Mouse (Mus musculus) heart, postnatal 0 days (tissue): Measurements from ENCODE around the gene Neb. TPM values are rescaled to one million over a fixed set of nuclear protein-coding genes. Genes with fewer than 3 reads are reported as not detected.

Experiments
- ATAC-seq: fragments of 200-750 bp; cut with Nextera tagmentation; 2 replicates; pipeline ENCODE4 v1.8.0; 2017; ENCODE audit warnings: low read depth, moderate number of reproducible peaks, moderate library complexity; ENCODE audit not compliant: insufficient read depth
- DNase-seq: peaks from one replicate; pipeline ENCODE4 v3.0.0-alpha.2; 2016; ENCODE audit warnings: low spot score
- H3K27ac ChIP-seq: fragments of 300-500 bp; sonication (generic); 2 replicates; pipeline ENCODE4 v1.5.1; 2014; ENCODE audit warnings: low read depth, mild to moderate bottlenecking
- H3K27me3 ChIP-seq: fragments of 300-500 bp; sonication (generic); 2 replicates; pipeline ENCODE4 v1.6.1; 2014; ENCODE audit warnings: low read length, mixed read lengths; ENCODE audit not compliant: control insufficient read depth, insufficient read depth
- H3K36me3 ChIP-seq: fragments of 300-500 bp; sonication (generic); replicated peaks from 2 replicates; pipeline ENCODE4 v1.6.1; 2014; ENCODE audit warnings: low read length, mixed read lengths; ENCODE audit not compliant: control insufficient read depth, insufficient read depth
- H3K4me1 ChIP-seq: fragments of 300-500 bp; sonication (generic); 2 replicates; pipeline ENCODE4 v1.6.1; 2014; ENCODE audit warnings: antibody characterized with exemption; ENCODE audit not compliant: control insufficient read depth, insufficient read depth
- H3K4me2 ChIP-seq: fragments of 300-500 bp; sonication (generic); 2 replicates; pipeline ENCODE4 v1.6.1; 2014; ENCODE audit warnings: low read depth, mild to moderate bottlenecking, low read length, moderate library complexity
- H3K4me3 ChIP-seq: fragments of 300-500 bp; sonication (generic); 2 replicates; pipeline ENCODE4 v1.5.1; 2014; ENCODE audit warnings: low read depth, low read length
- H3K9ac ChIP-seq: fragments of 300-500 bp; sonication (generic); replicated peaks from 2 replicates; pipeline ENCODE4 v1.6.1; 2014; ENCODE audit warnings: low read depth, low read length, mixed read lengths
- H3K9me3 ChIP-seq: fragments of 300-500 bp; sonication (generic); replicated peaks from 2 replicates; pipeline ENCODE4 v1.6.1; 2016; ENCODE audit warnings: low read length; ENCODE audit not compliant: control insufficient read depth
- CTCF ChIP-seq: IDR thresholded peaks from 2 replicates; pipeline ENCODE4 v1.5.1; 2016; ENCODE audit warnings: antibody characterized with exemption, control low read depth, low read depth
- EP300 ChIP-seq: IDR thresholded peaks from 2 replicates; pipeline ENCODE4 v1.6.1; 2016; ENCODE audit warnings: antibody characterized with exemption, low read depth
- WGBS: fragments of 180-500 bp; shearing (Covaris S2); extraction: QIAGEN DNeasy Blood & Tissue Kit; methylation state at CpG from one replicate; pipeline ENCODE4 v1.1.7; 2014; 5-methylcytosine and 5-hydroxymethylcytosine counted together
- polyA plus RNA-seq: library from polyadenylated mRNA; unstranded; fragments of >200 nt; fragmentation: Nextera tagmentation; extraction: Ambion mirVana; gene quantifications from 2 replicates; pipeline ENCODE4 v1.2.1, GENCODE M21; 2015
- total RNA-seq: library from RNA; depleted of rRNA; stranded (reverse); fragments of >200 nt; gene quantifications from 2 replicates; pipeline ENCODE4 v1.2.3, GENCODE M21; 2014; ENCODE audit warnings: low replicate concordance

Gene Neb
- total and polyA plus RNA-seq, 2 experiments from 2014 or later, result 1.4 to 4.4 TPM

DNA sequence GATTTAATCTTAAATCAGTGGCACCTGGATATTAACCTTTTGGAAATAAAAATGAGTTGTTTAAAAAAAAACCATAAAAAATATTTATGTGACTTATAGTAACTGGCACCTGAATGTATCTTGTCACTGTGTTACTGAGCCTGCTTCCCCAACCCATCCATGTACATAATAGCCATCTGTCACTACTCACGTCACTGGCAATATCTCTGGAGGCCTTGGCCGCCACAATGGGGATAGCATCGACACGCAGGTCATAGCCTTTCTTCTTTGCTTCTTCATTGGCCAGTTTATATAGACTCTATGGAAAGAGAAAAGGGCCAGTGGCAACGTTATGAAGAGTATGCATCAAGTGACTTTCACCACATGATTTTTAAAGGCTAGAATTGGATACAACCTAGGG lies 133.2 kb downstream of the Neb start:
- Histone ChIP-seq H3K27ac (no peak overlapping the region), H3K27me3 (no peaks in the 10 kb centered on the region), H3K4me2 (no peak overlapping the region), H3K4me1 (no peaks in the 10 kb centered on the region), H3K36me3 (no peaks in the 10 kb centered on the region), H3K4me3 (no peak overlapping the region), H3K9me3 (no peaks in the 10 kb centered on the region), H3K9ac (no peak overlapping the region)
- no peak for ATAC-seq
- TF ChIP-seq EP300, result no peak
- no peak for TF ChIP-seq CTCF
- no peak for DNase-seq
- 80% methylated on average over 5 of the region's 5 CpGs for WGBS

DNA sequence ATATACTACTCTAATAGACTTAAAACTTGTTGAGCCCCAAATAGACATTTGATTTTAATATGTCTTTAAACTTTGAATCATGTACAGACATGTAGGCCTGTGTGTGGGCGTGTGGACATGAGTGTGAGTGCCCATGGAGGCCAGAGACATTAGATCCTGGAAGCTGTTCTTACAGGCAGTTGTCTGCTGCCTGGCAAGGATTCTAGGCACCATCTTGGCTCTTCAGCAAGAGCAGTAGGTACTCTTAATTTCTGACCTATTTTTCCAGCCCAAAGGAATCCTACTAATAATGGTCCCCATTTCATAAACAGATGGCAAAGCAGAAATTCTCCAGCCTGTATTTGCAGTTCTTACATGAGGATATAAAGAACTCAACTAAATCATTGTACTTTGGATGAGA lies 135.6 kb downstream of the Neb start:
- Histone ChIP-seq H3K27ac (no peak overlapping the region), H3K4me2 (no peak overlapping the region), H3K36me3 (no peaks in the 10 kb centered on the region), H3K9me3 (no peaks in the 10 kb centered on the region), H3K4me3 (no peak overlapping the region), H3K9ac (no peak overlapping the region), H3K27me3 (no peaks in the 10 kb centered on the region), H3K4me1 (no peaks in the 10 kb centered on the region)
- ATAC-seq (no peak), DNase-seq (no peak)
- 86% methylated on average over 1 of the region's 1 CpGs for WGBS
- TF ChIP-seq CTCF (no peak), EP300 (no peak)

DNA sequence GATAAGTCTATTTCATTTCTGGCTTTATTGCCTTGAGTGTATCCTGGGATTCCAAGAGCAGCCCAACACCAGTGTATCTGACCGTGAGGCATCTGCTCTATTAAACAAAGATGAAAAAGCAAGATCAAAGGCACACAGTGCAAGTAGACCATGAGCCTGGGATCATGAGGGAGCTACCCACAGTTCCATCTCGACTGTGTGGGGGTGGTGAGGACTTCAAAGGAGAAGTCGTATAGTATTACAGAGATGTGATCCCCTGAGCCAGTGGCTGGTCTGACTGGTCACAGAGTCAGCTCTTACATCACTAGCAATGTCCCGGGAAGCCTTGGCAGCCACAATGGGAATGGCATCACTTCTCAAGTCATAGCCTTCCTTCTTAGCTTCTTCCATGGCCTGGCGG lies 140.4 kb downstream of the Neb start:
- TF ChIP-seq EP300 (no peak), CTCF (no peak)
- Histone ChIP-seq H3K4me2 (no peak overlapping the region), H3K9me3 (no peaks in the 10 kb centered on the region), H3K4me3 (no peak overlapping the region), H3K36me3 (no peaks in the 10 kb centered on the region), H3K27ac (no peak overlapping the region), H3K4me1 (no peaks in the 10 kb centered on the region), H3K9ac (no peak overlapping the region), H3K27me3 (no peaks in the 10 kb centered on the region)
- WGBS, result 61% methylated on average over 5 of the region's 5 CpGs
- ATAC-seq (no peak), DNase-seq (no peak)

DNA sequence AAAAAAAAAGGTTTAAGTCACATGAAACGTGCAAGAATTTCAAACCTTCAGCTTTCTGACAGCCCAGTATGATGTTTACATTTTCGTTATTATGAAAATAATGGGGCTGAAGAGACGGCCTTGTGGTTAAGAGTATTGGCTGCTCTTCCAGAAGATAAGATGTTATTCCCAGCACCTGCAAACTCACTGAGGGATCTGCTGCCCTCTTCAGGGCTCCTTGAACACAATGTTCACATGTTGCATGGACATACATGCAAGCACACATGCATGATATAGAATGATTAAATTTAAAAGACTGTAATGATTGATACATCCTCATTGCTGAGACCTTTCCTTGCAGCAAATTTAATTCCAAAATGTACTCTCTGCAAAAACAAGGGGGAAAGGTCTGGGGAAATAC lies 150.7 kb downstream of the Neb start:
- peak; percentile 6 for DNase-seq
- no peaks in the 10 kb centered on the region for H3K4me1 ChIP-seq
- TF ChIP-seq CTCF (peak; percentile 46), EP300 (no peak)
- no peak overlapping the region for H3K9ac ChIP-seq
- H3K36me3 ChIP-seq, result no peaks in the 10 kb centered on the region
- no peak overlapping the region for H3K4me3 ChIP-seq
- H3K27me3 ChIP-seq, result no peaks in the 10 kb centered on the region
- H3K4me2 ChIP-seq, result no peak overlapping the region
- H3K9me3 ChIP-seq, result no peaks in the 10 kb centered on the region
- ATAC-seq, result no peak
- WGBS, result 35% methylated on average over 3 of the region's 3 CpGs
- no peak overlapping the region for H3K27ac ChIP-seq

DNA sequence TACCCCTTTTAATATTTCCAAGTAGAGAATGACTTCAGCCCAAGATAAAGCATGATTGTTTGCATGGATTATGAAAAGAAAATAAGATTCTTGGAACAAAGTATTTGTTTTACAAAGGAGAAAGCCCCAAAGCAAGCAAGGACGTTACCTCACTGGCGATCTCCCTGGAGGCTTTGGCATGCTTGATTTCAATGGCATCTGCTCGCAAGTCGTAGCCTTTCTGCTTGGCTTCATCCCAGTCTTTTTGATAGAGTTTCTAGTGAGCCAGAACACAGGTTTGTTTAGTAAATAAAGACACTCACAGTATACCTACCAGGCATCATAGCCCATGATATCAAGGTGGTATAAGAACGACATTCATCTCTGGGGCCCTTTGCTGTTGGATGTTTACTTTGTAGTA lies 153.9 kb downstream of the Neb start:
- TF ChIP-seq EP300, result no peak
- no peak for TF ChIP-seq CTCF
- no peak overlapping the region for H3K4me2 ChIP-seq
- no peaks in the 10 kb centered on the region for H3K27me3 ChIP-seq
- no peaks in the 10 kb centered on the region for H3K9me3 ChIP-seq
- H3K9ac ChIP-seq, result no peak overlapping the region
- DNase-seq (no peak), ATAC-seq (no peak)
- H3K27ac ChIP-seq, result no peak overlapping the region
- no peaks in the 10 kb centered on the region for H3K36me3 ChIP-seq
- H3K4me3 ChIP-seq, result no peak overlapping the region
- WGBS, result 68% methylated on average over 5 of the region's 5 CpGs
- no peaks in the 10 kb centered on the region for H3K4me1 ChIP-seq

DNA sequence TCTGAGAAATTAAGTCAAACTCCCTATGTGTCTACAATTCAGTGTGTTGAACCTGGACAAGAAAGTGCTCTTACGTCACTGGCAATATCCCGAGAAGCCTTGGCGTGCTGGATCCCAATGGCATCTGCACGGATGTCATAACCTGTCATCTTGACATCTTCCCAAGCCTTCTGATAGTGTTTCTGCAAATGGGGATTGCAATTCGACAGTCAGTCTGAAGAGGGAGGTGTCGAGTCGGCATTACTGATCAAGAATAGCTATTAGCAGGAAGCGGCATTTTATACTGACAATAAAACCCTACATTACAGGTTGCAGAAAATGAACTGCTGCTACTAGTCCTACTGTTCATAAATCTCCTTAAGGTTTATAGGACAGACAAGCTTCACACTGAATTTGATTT lies 158.2 kb downstream of the Neb start:
- H3K27ac ChIP-seq, result no peak overlapping the region
- H3K9ac ChIP-seq, result no peak overlapping the region
- no peaks in the 10 kb centered on the region for H3K27me3 ChIP-seq
- ATAC-seq, result no peak
- no peaks in the 10 kb centered on the region for H3K9me3 ChIP-seq
- H3K4me1 ChIP-seq, result no peaks in the 10 kb centered on the region
- no peak overlapping the region for H3K4me2 ChIP-seq
- no peak overlapping the region for H3K4me3 ChIP-seq
- WGBS, result 31% methylated on average over 8 of the region's 8 CpGs
- no peaks in the 10 kb centered on the region for H3K36me3 ChIP-seq
- TF ChIP-seq EP300, result no peak
- peak; percentile 52 for TF ChIP-seq CTCF
- DNase-seq, result no peak
